Mouse (Mus musculus): Measurements from ENCODE around the gene Vstm4.
A peak's percentile ranks its signal among the peaks of the same experiment; 100 is the strongest.

Gene Vstm4

GRCm38 (mm10) chr14:32947512-32947911, 91.0 kb downstream of the Vstm4 start:
- no peak for DNase-seq (ENCODE audit: low spot score in 2 of 2)

GRCm38 (mm10) chr14:32950312-32951301, 94.1 kb downstream of the Vstm4 start:
- peak in 1 of 2 experiments; percentile 65 for DNase-seq (ENCODE audit: low spot score in 2 of 2)

- no peak for DNase-seq (ENCODE audit: low spot score in 2 of 2)
Measured at GRCm38 (mm10) chr14:32956486-32956885, 99.9 kb downstream of the Vstm4 start.

GRCm38 (mm10) chr14:32958671-32959070, 102.1 kb downstream of the Vstm4 start:
- DNase-seq (ENCODE audit: low spot score in 2 of 2): no peak

- peak; percentile 47 to 67 for DNase-seq (ENCODE audit: low spot score in 2 of 2)
Measured at GRCm38 (mm10) chr14:32960481-32960880, 103.9 kb downstream of the Vstm4 start.

- DNase-seq (ENCODE audit: low spot score in 2 of 2): no peak
Measured at GRCm38 (mm10) chr14:32964742-32965141, 108.2 kb downstream of the Vstm4 start.

- no peak for DNase-seq (ENCODE audit: low spot score in 2 of 2)
Measured at GRCm38 (mm10) chr14:32970700-32971099, 114.1 kb downstream of the Vstm4 start.

- no peak for DNase-seq (ENCODE audit: low spot score in 2 of 2)
Measured at GRCm38 (mm10) chr14:32984176-32984738, 127.7 kb downstream of the Vstm4 start.

GRCm38 (mm10) chr14:32986659-32987058, 130.1 kb downstream of the Vstm4 start:
- DNase-seq (ENCODE audit: low spot score in 2 of 2): no peak
